Mouse (Mus musculus): ENCODE data around the gene Gatm. TPM values are rescaled to one million over a fixed set of nuclear protein-coding genes. Genes with fewer than 3 reads are reported as not detected.

Gatm gene
- polyA plus RNA-seq, 1 experiment, result 5.9 TPM

DNA sequence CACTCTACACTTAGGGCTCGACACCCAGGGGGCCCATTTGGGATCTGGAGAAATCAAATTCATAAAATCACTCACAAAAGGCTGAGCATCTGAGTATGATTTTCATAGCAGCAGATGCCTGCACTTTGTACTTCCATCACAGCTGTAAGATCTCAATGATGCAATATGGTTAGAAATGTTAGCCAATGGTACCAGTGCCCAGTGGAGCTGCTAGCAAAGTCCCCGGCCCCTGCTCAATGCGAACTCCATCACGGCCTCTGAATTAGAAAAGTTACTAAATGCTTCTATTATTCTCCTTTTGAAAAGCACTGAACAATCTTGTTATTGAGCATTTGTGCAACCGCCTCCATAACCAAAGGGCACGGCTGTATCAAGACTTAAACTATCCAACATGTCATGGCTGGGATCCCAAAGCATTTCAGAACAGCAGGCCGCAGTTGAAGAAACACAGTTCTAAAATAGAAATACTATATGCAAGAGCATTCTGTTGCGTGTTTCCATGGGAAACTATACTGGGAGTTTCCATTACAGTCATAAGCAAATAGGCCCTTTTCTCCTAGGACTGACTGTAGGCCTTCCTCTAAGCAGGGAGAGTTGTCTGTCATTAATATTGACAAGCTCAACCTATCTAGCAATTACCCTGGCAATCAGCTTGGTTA lies 23.1 kb downstream of the Gatm start:
- H3K9me3 ChIP-seq (replicated peaks; ENCODE audit: control insufficient read depth, insufficient read depth, low read length, poor library complexity, severe bottlenecking), result no peaks in the 10 kb centered on the region
- H3K27me3 ChIP-seq (ENCODE audit: control insufficient read depth, insufficient read depth, low read length, poor library complexity, severe bottlenecking), result no peaks in the 10 kb centered on the region
- H3K27ac ChIP-seq (ENCODE audit: insufficient read depth, low read length), result no peak overlapping the region
- no peak for TF ChIP-seq CTCF (IDR thresholded peaks at IDR 0.05; ENCODE audit: low read depth, low read length)
- no peak for TF ChIP-seq POLR2A (IDR thresholded peaks at IDR 0.05; ENCODE audit: insufficient read depth, low read length)
- TF ChIP-seq EP300 (IDR thresholded peaks at IDR 0.05; ENCODE audit: insufficient read depth, low read depth, low read length), result no peak
- H3K36me3 ChIP-seq (ENCODE audit: control insufficient read depth, insufficient read depth, low read length, poor library complexity, severe bottlenecking), result no peaks in the 10 kb centered on the region
- no peak overlapping the region for H3K4me3 ChIP-seq (ENCODE audit: low read depth, low read length)
- no peaks in the 10 kb centered on the region for H3K4me1 ChIP-seq (ENCODE audit: control insufficient read depth, insufficient read depth, low read length)
- H3K9ac ChIP-seq (ENCODE audit: low read depth, poor library complexity, severe bottlenecking), result no peak overlapping the region

GRCm38 (mm10) chr2:122586258-122586657 lies 24.8 kb downstream of the Gatm start:
- Histone ChIP-seq H3K27me3 (ENCODE audit: control insufficient read depth, insufficient read depth, low read length, poor library complexity, severe bottlenecking) (no peaks in the 10 kb centered on the region), H3K9ac (ENCODE audit: low read depth, poor library complexity, severe bottlenecking) (no peak overlapping the region), H3K36me3 (ENCODE audit: control insufficient read depth, insufficient read depth, low read length, poor library complexity, severe bottlenecking) (no peaks in the 10 kb centered on the region), H3K4me3 (ENCODE audit: low read depth, low read length) (no peak overlapping the region), H3K27ac (ENCODE audit: insufficient read depth, low read length) (no peak overlapping the region), H3K4me1 (ENCODE audit: control insufficient read depth, insufficient read depth, low read length) (no peaks in the 10 kb centered on the region), H3K9me3 (replicated peaks; ENCODE audit: control insufficient read depth, insufficient read depth, low read length, poor library complexity, severe bottlenecking) (no peaks in the 10 kb centered on the region)
- TF ChIP-seq CTCF (IDR thresholded peaks at IDR 0.05; ENCODE audit: low read depth, low read length) (no peak), POLR2A (IDR thresholded peaks at IDR 0.05; ENCODE audit: insufficient read depth, low read length) (no peak), EP300 (IDR thresholded peaks at IDR 0.05; ENCODE audit: insufficient read depth, low read depth, low read length) (no peak)

DNA sequence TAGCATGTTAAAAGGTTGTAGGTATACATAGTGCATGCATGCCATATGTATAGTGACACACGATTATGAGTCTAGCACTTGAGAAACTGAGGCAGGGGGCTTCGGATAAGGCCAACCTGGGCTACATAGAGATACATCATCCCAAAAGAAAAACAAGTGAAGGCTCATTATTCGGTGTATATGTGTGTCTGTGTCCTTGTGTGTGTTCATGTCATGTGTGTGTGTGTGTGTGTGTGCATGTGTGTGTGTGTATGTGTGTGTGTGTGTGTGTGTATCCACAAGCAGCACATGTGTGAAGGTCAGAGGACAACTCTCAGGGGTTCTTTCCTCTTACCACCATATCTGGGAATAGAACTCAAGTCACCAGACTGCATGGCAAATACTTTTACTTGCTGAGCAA lies 28.8 kb downstream of the Gatm start:
- Histone ChIP-seq H3K9ac (ENCODE audit: low read depth, poor library complexity, severe bottlenecking) (no peak overlapping the region), H3K9me3 (replicated peaks; ENCODE audit: control insufficient read depth, insufficient read depth, low read length, poor library complexity, severe bottlenecking) (no peaks in the 10 kb centered on the region), H3K4me3 (ENCODE audit: low read depth, low read length) (no peak overlapping the region), H3K4me1 (ENCODE audit: control insufficient read depth, insufficient read depth, low read length) (no peaks in the 10 kb centered on the region), H3K36me3 (ENCODE audit: control insufficient read depth, insufficient read depth, low read length, poor library complexity, severe bottlenecking) (no peaks in the 10 kb centered on the region), H3K27ac (ENCODE audit: insufficient read depth, low read length) (no peak overlapping the region), H3K27me3 (ENCODE audit: control insufficient read depth, insufficient read depth, low read length, poor library complexity, severe bottlenecking) (no peaks in the 10 kb centered on the region)
- no peak for TF ChIP-seq POLR2A (IDR thresholded peaks at IDR 0.05; ENCODE audit: insufficient read depth, low read length)
- no peak for TF ChIP-seq EP300 (IDR thresholded peaks at IDR 0.05; ENCODE audit: insufficient read depth, low read depth, low read length)
- TF ChIP-seq CTCF (IDR thresholded peaks at IDR 0.05; ENCODE audit: low read depth, low read length), result no peak

DNA sequence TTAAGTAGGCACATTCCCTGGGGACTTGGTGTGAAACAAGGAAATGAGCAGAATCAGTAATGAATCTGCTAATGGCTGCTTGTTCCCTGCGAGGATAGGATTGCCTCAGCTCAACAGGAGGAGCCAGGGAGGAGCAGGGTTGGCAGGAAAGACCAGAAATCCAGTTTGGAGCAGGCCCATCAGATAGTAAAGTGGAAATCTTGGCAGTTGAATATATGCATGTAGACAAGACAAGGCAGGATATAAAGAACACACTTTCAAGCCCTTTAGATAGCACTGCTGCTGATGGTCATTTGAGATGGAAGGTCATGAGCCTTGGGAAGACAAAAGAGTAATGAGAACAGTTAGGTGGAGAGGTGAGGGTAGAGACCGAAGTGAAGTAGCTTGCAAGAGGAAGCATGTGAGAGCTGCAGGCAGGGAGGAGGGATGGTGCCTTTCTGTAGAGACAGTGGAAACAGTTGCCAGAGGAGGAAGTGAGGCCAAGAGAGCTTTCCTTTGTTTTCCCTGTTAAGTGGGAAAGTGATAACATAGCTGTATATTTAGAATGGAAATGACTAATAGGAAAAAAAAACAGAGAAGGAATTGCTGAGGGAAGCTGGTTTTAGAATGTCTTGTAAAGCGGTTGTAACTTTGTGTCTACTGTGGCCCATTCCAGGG lies 29.6 kb downstream of the Gatm start:
- no peaks in the 10 kb centered on the region for H3K27me3 ChIP-seq (ENCODE audit: control insufficient read depth, insufficient read depth, low read length, poor library complexity, severe bottlenecking)
- no peak overlapping the region for H3K4me3 ChIP-seq (ENCODE audit: low read depth, low read length)
- TF ChIP-seq CTCF (IDR thresholded peaks at IDR 0.05; ENCODE audit: low read depth, low read length) (no peak), EP300 (IDR thresholded peaks at IDR 0.05; ENCODE audit: insufficient read depth, low read depth, low read length) (no peak), POLR2A (IDR thresholded peaks at IDR 0.05; ENCODE audit: insufficient read depth, low read length) (no peak)
- H3K4me1 ChIP-seq (ENCODE audit: control insufficient read depth, insufficient read depth, low read length), result no peaks in the 10 kb centered on the region
- no peaks in the 10 kb centered on the region for H3K36me3 ChIP-seq (ENCODE audit: control insufficient read depth, insufficient read depth, low read length, poor library complexity, severe bottlenecking)
- no peak overlapping the region for H3K9ac ChIP-seq (ENCODE audit: low read depth, poor library complexity, severe bottlenecking)
- H3K9me3 ChIP-seq (replicated peaks; ENCODE audit: control insufficient read depth, insufficient read depth, low read length, poor library complexity, severe bottlenecking), result no peaks in the 10 kb centered on the region
- H3K27ac ChIP-seq (ENCODE audit: insufficient read depth, low read length), result no peak overlapping the region

- Histone ChIP-seq H3K27ac (ENCODE audit: insufficient read depth, low read length) (no peak overlapping the region), H3K9me3 (replicated peaks; ENCODE audit: control insufficient read depth, insufficient read depth, low read length, poor library complexity, severe bottlenecking) (no peaks in the 10 kb centered on the region), H3K9ac (ENCODE audit: low read depth, poor library complexity, severe bottlenecking) (no peak overlapping the region), H3K4me3 (ENCODE audit: low read depth, low read length) (no peak overlapping the region), H3K4me1 (ENCODE audit: control insufficient read depth, insufficient read depth, low read length) (no peaks in the 10 kb centered on the region), H3K27me3 (ENCODE audit: control insufficient read depth, insufficient read depth, low read length, poor library complexity, severe bottlenecking) (no peaks in the 10 kb centered on the region), H3K36me3 (ENCODE audit: control insufficient read depth, insufficient read depth, low read length, poor library complexity, severe bottlenecking) (no peaks in the 10 kb centered on the region)
- TF ChIP-seq CTCF (IDR thresholded peaks at IDR 0.05; ENCODE audit: low read depth, low read length), result no peak
- TF ChIP-seq POLR2A (IDR thresholded peaks at IDR 0.05; ENCODE audit: insufficient read depth, low read length), result no peak
- TF ChIP-seq EP300 (IDR thresholded peaks at IDR 0.05; ENCODE audit: insufficient read depth, low read depth, low read length), result no peak
Observed at GRCm38 (mm10) chr2:122580426-122580825, 30.7 kb downstream of the Gatm start.

GRCm38 (mm10) chr2:122577316-122577715 lies 33.8 kb downstream of the Gatm start:
- Histone ChIP-seq H3K36me3 (ENCODE audit: control insufficient read depth, insufficient read depth, low read length, poor library complexity, severe bottlenecking) (no peaks in the 10 kb centered on the region), H3K27ac (ENCODE audit: insufficient read depth, low read length) (no peak overlapping the region), H3K9me3 (replicated peaks; ENCODE audit: control insufficient read depth, insufficient read depth, low read length, poor library complexity, severe bottlenecking) (no peaks in the 10 kb centered on the region), H3K4me1 (ENCODE audit: control insufficient read depth, insufficient read depth, low read length) (no peaks in the 10 kb centered on the region), H3K4me3 (ENCODE audit: low read depth, low read length) (no peak overlapping the region), H3K9ac (ENCODE audit: low read depth, poor library complexity, severe bottlenecking) (no peak overlapping the region), H3K27me3 (ENCODE audit: control insufficient read depth, insufficient read depth, low read length, poor library complexity, severe bottlenecking) (no peaks in the 10 kb centered on the region)
- no peak for TF ChIP-seq EP300 (IDR thresholded peaks at IDR 0.05; ENCODE audit: insufficient read depth, low read depth, low read length)
- no peak for TF ChIP-seq CTCF (IDR thresholded peaks at IDR 0.05; ENCODE audit: low read depth, low read length)
- no peak for TF ChIP-seq POLR2A (IDR thresholded peaks at IDR 0.05; ENCODE audit: insufficient read depth, low read length)

Measured in ES-Bruce4 (cell line).